Mouse (Mus musculus) fat pad, adult 2 months (tissue): ENCODE results near the gene Gphn.
"Not testable (repeated sequence)": the region's sequence is repeated elsewhere in the genome, so short reads cannot be mapped to it uniquely, and the experiment has no call there.

Source experiments
- DNase-seq: peaks from one replicate; pipeline ENCODE4 v3.0.0-alpha.2; 2011; ENCODE audit warnings: low read depth, low spot score; ENCODE audit errors: extremely low read depth

The Gphn gene

GRCm38 (mm10) chr12:78332107-78332506 lies 105.9 kb downstream of the Gphn start:
- peak; percentile 3 for DNase-seq

DNA sequence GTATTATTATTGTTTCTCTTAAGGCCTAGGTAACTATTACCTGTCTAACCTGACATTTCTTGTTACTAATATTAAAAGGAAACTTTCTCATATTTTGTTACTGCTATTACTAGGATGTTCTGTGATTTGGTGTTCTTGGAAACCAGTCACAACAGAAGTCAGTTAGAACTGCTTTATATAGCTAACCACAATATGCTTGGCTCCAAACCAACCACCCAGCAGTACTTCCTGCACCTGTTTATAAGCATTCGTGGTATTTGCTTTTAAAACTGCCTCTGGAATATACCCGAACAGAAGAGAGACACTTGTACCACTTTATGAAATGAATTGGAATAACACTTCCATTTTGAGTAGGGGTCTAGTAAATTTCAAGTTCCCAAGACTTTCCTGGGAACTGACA lies 130.3 kb downstream of the Gphn start:
- DNase-seq, result no peak

- no peak for DNase-seq
Observed at GRCm38 (mm10) chr12:78389267-78389666, 163.1 kb downstream of the Gphn start.

- no peak for DNase-seq
Observed at GRCm38 (mm10) chr12:78395297-78395696, 169.1 kb downstream of the Gphn start.

GRCm38 (mm10) chr12:78407518-78407917 lies 181.3 kb downstream of the Gphn start:
- not testable (repeated sequence) for DNase-seq

- DNase-seq, result no peak
Observed at GRCm38 (mm10) chr12:78522176-78522575, 296.0 kb downstream of the Gphn start.

GRCm38 (mm10) chr12:78522804-78523394 lies 296.7 kb downstream of the Gphn start:
- no peak for DNase-seq

DNA sequence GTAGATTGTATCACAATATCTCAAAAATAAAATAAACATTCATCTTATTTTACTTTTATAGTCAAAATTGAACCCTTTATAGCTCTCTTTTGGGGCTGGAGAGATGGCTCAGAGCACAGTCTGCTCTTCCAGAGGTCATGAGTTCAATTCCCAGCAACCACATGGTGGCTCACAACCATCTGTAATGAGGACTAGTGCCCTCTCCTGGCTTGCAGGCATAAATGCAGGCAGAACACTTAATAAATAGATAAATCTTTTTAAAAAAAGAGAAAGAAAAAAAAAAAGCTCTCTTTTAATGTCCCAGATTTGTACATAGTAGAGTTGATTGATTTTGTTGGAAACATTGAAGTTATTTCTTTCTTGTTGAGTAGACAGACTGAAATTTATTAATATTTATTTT lies 311.4 kb downstream of the Gphn start:
- DNase-seq, result not testable (repeated sequence)

- no peak for DNase-seq
Observed at GRCm38 (mm10) chr12:78550913-78551312, 324.7 kb downstream of the Gphn start.

DNA sequence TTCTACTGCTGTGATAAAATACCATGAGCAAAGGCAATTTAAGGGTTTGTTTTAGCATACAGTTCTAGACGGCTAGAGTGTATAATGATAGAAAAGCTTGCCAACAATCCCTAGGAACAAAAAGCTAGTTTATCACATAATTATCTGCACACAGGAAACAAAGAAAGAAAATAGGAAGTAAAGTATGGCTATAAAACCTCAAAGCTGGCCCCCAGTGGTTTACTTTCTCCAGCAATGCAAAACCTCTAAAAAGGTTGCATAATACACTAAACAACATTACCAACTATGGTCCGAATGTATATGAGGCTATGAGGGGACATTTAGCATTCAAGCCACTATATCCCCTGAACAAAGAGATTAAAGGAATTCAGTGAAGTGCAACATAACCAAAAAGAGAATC lies 405.6 kb downstream of the Gphn start:
- no peak for DNase-seq

- DNase-seq, result peak; percentile 28
Observed at GRCm38 (mm10) chr12:78639466-78639865, 413.3 kb downstream of the Gphn start.

DNA sequence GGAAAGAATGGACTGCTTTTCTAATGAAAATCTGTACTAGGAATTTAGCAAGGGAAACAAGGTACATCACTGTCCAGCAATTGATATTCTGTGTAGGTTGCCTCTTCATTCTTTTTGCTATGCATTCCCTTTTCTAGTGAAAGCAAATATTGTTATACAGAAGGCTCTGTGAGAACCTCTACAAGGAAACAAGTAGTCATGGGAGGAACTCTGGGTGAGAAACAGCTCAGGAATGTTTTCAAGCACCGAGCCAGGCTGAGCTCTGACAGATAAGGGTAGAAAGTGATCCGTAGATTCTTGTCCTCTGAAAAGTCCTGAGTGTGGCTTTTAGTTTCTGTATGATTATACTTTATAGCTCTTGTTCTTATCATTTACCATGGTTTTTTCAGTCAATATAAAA lies 413.9 kb downstream of the Gphn start:
- no peak for DNase-seq

DNA sequence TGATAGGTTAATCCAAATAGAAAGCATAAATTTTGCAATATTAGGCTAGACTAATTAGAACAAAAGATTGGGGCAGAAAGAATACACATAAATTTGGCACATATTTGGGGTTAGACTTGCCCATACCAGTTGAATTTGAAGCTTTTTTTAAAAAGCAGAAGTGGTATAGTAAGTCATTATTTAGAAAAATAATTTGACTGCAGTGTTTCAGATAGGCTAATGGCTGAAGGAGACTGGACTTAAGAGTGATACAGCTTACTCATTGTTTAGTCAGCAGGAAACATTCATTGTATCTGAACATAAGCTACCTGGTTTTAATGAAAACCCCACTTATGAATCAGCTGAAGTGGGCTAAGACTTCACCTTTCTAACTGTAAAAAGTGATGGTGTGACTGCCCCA lies 415.0 kb downstream of the Gphn start:
- DNase-seq, result no peak

DNA sequence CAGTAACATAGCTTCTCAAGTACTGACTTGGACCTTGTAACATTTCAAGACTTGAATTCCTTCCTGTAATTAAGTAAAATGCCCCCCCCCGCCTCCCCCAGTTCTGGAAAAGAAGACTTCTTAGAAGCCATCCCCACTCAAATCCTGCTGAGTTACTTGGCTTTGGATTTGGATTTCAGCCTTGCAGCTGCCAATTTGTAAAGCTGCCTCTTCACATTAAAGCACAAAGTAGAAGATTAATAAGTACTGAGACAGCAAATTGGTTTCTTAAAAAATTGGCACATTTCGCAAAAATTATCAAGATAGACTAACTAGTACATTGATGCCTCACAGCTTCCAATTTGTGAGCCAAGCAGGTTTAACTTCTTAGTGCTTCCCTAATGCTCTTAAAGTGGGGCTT lies 417.5 kb downstream of the Gphn start:
- DNase-seq, result peak; percentile 31

DNA sequence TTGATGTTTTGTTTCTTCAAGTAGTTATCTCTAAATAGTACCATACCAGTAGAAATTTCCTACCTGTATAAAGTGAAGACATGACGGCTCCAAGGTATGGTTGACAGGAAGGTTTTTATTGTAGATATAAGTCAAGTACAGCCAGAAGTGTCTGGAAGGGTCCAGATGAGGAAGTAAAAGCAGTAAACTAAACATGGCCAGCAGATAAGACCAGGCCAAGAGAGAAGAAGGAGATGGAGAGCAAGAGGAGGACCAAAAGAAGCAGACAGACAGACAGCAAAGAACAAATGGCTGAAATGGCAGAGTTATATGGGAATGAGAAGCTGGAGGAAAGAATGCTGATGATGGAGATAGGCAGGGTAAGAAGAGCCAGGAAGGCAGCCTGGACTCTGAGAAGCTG lies 419.1 kb downstream of the Gphn start:
- no peak for DNase-seq

GRCm38 (mm10) chr12:78659718-78660304 lies 433.6 kb downstream of the Gphn start:
- no peak for DNase-seq

- no peak for DNase-seq
Observed at GRCm38 (mm10) chr12:78678101-78678806, 452.1 kb downstream of the Gphn start.

- DNase-seq, result no peak
Observed at GRCm38 (mm10) chr12:78678807-78679189, 452.6 kb downstream of the Gphn start.

DNA sequence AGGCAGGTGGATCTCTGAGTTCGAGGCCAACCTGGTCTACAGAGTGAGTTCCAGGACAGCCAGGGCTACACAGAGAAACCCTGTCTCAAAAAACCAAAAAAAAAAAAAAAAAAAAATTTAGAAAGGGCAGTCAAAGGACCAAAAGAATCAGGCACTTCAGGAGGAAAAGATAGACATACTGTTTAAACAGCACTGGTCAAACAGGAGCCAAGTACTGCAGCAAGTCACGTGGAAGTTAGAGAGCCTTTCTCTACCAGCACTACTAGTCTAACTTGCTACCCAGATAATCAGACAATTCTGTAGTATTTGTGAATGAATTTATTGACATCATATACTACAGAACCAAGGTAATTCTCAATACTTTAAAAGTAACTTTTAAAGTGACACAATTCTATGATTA lies 454.9 kb downstream of the Gphn start:
- DNase-seq, result no peak

GRCm38 (mm10) chr12:78682279-78682678 lies 456.1 kb downstream of the Gphn start:
- no peak for DNase-seq

DNA sequence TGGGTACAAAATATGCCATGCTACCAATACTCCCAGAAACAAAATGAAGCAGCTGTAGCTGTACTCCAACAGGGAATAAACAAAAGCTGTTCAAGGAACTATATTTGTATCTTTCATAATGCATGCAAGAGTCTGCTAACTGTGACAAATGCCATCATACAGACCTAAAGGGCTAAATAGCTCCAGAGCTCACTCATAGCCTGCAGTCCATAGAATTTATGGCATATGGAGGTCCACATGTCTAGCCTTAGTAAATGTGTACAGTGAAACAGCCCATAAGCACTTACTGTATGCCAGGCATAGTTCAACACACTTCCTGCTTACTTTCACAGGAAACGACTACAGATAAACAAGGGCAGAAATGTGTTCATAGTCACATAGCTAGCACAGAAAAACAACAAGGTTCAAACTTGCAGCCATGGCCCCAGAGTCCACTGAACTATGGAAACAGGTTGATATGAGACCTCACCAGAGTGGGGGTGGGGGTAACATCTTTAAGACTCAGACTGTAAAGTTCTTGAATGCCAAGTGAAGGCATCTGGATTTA lies 459.6 kb downstream of the Gphn start:
- no peak for DNase-seq

- DNase-seq, result no peak
Observed at GRCm38 (mm10) chr12:78688876-78689275, 462.7 kb downstream of the Gphn start.
